Comparison of ENCODE assay signal across 23 mouse cellular contexts in genomic region chr1:47093289-47093947, GRCm38 (mm10).
DNase-seq lines count a peak whose midpoint lies in the region; ATAC-seq and TF ChIP-seq lines count a peak whose summit lies in the region.
"Had no signal": no experiment of that assay in that cellular context is flagged by ENCODE, and none has a peak within 500 bp of the region (broad histone marks: within the 10 kb centered on the region; RNA-seq: fewer than 3 reads in every experiment).

No protein-coding gene starts in this region.

- H3K27ac ChIP-seq in forebrain, embryonic 14.5 days (ENCODE audit: low read depth, low read length): no peak overlapping the region
- no peak overlapping the region for H3K27ac ChIP-seq in forebrain, postnatal 0 days (ENCODE audit: low read depth, low read length)
- H3K27ac ChIP-seq: forebrain, embryonic 13.5 days; layer of hippocampus, adult 2 months; liver, embryonic 12.5 days; stomach, postnatal 0 days had no signal

- peak; percentile 57 for DNase-seq in forebrain, embryonic 14.5 days (ENCODE audit: low spot score)
- DNase-seq in forebrain, postnatal 0 days: no peak
- peak; percentile 5 for DNase-seq in left cerebral cortex, postnatal 4 days
- DNase-seq in left cerebral cortex, postnatal 10 days (ENCODE audit: extremely low spot score in 1 of 2, low spot score in 2 of 2): no peak
- DNase-seq in retina, postnatal 1 day: peak; percentile 40
- DNase-seq in retina, embryonic 14.5 days (ENCODE audit: low spot score): no peak
- DNase-seq in left cerebral cortex, postnatal 36 days (ENCODE audit: low spot score in 2 of 2): no peak
- DNase-seq: adrenal gland, postnatal 36 days; B cell, adult 2 months; cerebellum, adult 8-10 months; heart, postnatal 10 days; kidney, adult 8-10 months; kidney, postnatal 14 days; layer of hippocampus, postnatal 36 days; lung, adult 2 months; lung, postnatal 36 days; right cerebral cortex, adult 18-20 months had no signal

- ATAC-seq in forebrain, embryonic 14.5 days: no peak
- no peak for ATAC-seq in forebrain, postnatal 0 days
- ATAC-seq: forebrain, embryonic 13.5 days; liver, embryonic 12.5 days had no signal

- WGBS in forebrain, embryonic 14.5 days: 60% methylated on average over 6 of the region's 6 CpGs
- WGBS in forebrain, postnatal 0 days: 50% methylated on average over 6 of the region's 6 CpGs

- intact Hi-C loops in left cerebral cortex, postnatal 4 days (cut with DNase I): loop anchor here (10.0 kb wide), 1 partner anchor 1791 kb away; no protein-coding TSS in a partner anchor
- intact Hi-C loops in left cerebral cortex, postnatal 10 days (cut with DNase I): loop anchor here (10.0 kb wide), 1 partner anchor 239 kb away; no protein-coding TSS in a partner anchor
- intact Hi-C loops in left cerebral cortex, postnatal 36 days (cut with DNase I): no loop called here

- H3K9ac ChIP-seq in forebrain, embryonic 14.5 days (ENCODE audit: low read length): no peak overlapping the region
- H3K9ac ChIP-seq in forebrain, postnatal 0 days: no peak overlapping the region
- H3K9ac ChIP-seq: forebrain, embryonic 13.5 days; liver, embryonic 12.5 days had no signal

- no peaks in the 10 kb centered on the region for H3K36me3 ChIP-seq in forebrain, embryonic 14.5 days (ENCODE audit: control insufficient read depth, insufficient read depth, low read length)
- no peaks in the 10 kb centered on the region for H3K36me3 ChIP-seq in forebrain, postnatal 0 days (ENCODE audit: insufficient read depth)
- H3K36me3 ChIP-seq: liver, embryonic 12.5 days had no signal

- H3K27me3 ChIP-seq in forebrain, embryonic 14.5 days (replicated peaks; ENCODE audit: control insufficient read depth, insufficient read depth, low read length): no peaks in the 10 kb centered on the region
- H3K27me3 ChIP-seq in forebrain, postnatal 0 days (ENCODE audit: insufficient read depth, low read length): no peaks in the 10 kb centered on the region
- H3K27me3 ChIP-seq: forebrain, embryonic 13.5 days; liver, embryonic 12.5 days had no signal

- no peak for TF ChIP-seq CTCF in forebrain, postnatal 0 days (IDR thresholded peaks at IDR 0.05; ENCODE audit: low read depth)

- no peaks in the 10 kb centered on the region for H3K4me1 ChIP-seq in forebrain, embryonic 14.5 days (ENCODE audit: control insufficient read depth, insufficient read depth, low read length)
- H3K4me1 ChIP-seq in forebrain, postnatal 0 days (ENCODE audit: insufficient read depth): no peaks in the 10 kb centered on the region
- H3K4me1 ChIP-seq: liver, embryonic 12.5 days had no signal

- no peak overlapping the region for H3K4me2 ChIP-seq in forebrain, embryonic 14.5 days (ENCODE audit: low read length)
- no peak overlapping the region for H3K4me2 ChIP-seq in forebrain, postnatal 0 days (ENCODE audit: low read depth)
- H3K4me2 ChIP-seq: forebrain, embryonic 13.5 days; heart, embryonic 11.5 days; liver, embryonic 12.5 days had no signal

- H3K4me3 ChIP-seq in forebrain, embryonic 14.5 days (ENCODE audit: low read depth, low read length): no peak overlapping the region
- H3K4me3 ChIP-seq in forebrain, postnatal 0 days (ENCODE audit: low read depth, low read length): no peak overlapping the region
- H3K4me3 ChIP-seq: forebrain, embryonic 13.5 days; layer of hippocampus, adult 2 months; liver, embryonic 12.5 days; myocyte had no signal

- H3K9me3 ChIP-seq in forebrain, embryonic 14.5 days (replicated peaks; ENCODE audit: control insufficient read depth, low read length): no peaks in the 10 kb centered on the region; the same call in 1 of the 2 replicates
- no peaks in the 10 kb centered on the region for H3K9me3 ChIP-seq in forebrain, postnatal 0 days (ENCODE audit: low read length)
- H3K9me3 ChIP-seq: forebrain, embryonic 13.5 days; liver, embryonic 12.5 days had no signal

Comparison
In these comparisons a context has a peak if more than half of its experiments do, and no peak if none do; other contexts are left out.
1. DNase-seq: peak in forebrain, embryonic 14.5 days (single experiment), left cerebral cortex, postnatal 4 days (single experiment) and retina, postnatal 1 day (single experiment); none in forebrain, postnatal 0 days (single experiment), left cerebral cortex, postnatal 10 days (0 of 2), retina, embryonic 14.5 days (single experiment) and left cerebral cortex, postnatal 36 days (0 of 2).